Mouse (Mus musculus) CH12.LX (cell line): ENCODE measurements at regions not wholly inside any gene's neighbourhood (a gene's known extent, or its start where the extent isn't known, plus 50 kb on each side); places are given as distances from the start of the nearest gene placed in this dataset.

Source experiments
- DNase-seq: peaks from one replicate; pipeline ENCODE4 v3.0.0-alpha.2; 2013; ENCODE audit errors: extremely low read depth
- H3K27ac ChIP-seq: 2 replicates; pipeline ENCODE4 v1.5.1; 2012; ENCODE audit warnings: low read depth, mild to moderate bottlenecking, control low read depth, moderate library complexity; ENCODE audit not compliant: insufficient read depth
- H3K27me3 ChIP-seq: replicated peaks from 2 replicates; pipeline ENCODE3; 2012; ENCODE audit warnings: inconsistent platforms
- H3K36me3 ChIP-seq, 2 experiments: replicated peaks in 1 of 2; 2 replicates each; pipeline versions ENCODE3 to v1.6.1; 2012; ENCODE audit warnings: inconsistent platforms in 1 of 2, low read length in 1 of 2, mild to moderate bottlenecking in 1 of 2, mixed read lengths in 1 of 2, moderate library complexity in 1 of 2; ENCODE audit not compliant: control insufficient read depth in 1 of 2, insufficient read depth in 1 of 2
- H3K4me1 ChIP-seq, 2 experiments: 2 replicates each; pipeline ENCODE4 v1.6.1; 2012; ENCODE audit warnings: inconsistent platforms in 1 of 2, moderate library complexity in 1 of 2; ENCODE audit not compliant: insufficient read depth in 2 of 2, control insufficient read depth in 1 of 2
- H3K4me2 ChIP-seq: 2 replicates; pipeline ENCODE4 v1.6.1; 2012; ENCODE audit warnings: low read depth, mild to moderate bottlenecking, control low read depth; ENCODE audit not compliant: poor library complexity, insufficient read depth, severe bottlenecking
- H3K4me3 ChIP-seq, 3 experiments: fragments of 150-350 bp in 1 of 3; sonication (generic) in 1 of 3; replicated peaks in 1 of 3; 2 replicates each; pipeline versions ENCODE3 to v1.5.1; 2011 to 2012; ENCODE audit warnings: low read depth in 2 of 3, low read length in 2 of 3, mild to moderate bottlenecking in 2 of 3, moderate library complexity in 2 of 3, control low read depth in 1 of 3, improper control_type of control experiment in 1 of 3, inconsistent platforms in 1 of 3, mixed read lengths in 1 of 3; ENCODE audit not compliant: poor library complexity in 1 of 3
- H3K79me2 ChIP-seq: replicated peaks from 2 replicates; pipeline ENCODE4 v1.6.1; 2012; ENCODE audit warnings: mild to moderate bottlenecking, moderate library complexity; ENCODE audit not compliant: control insufficient read depth, poor library complexity, insufficient read depth, severe bottlenecking; ENCODE audit errors: extremely low read depth
- H3K9ac ChIP-seq: 2 replicates; pipeline ENCODE4 v1.6.1; 2012; ENCODE audit warnings: low read depth, mild to moderate bottlenecking, control low read depth, moderate library complexity; ENCODE audit not compliant: insufficient read depth
- H3K9me3 ChIP-seq: replicated peaks from 2 replicates; pipeline ENCODE3; 2012; ENCODE audit warnings: low read length, inconsistent platforms, mixed read lengths
- CHD2 ChIP-seq: IDR thresholded peaks from 2 replicates; pipeline ENCODE4 v1.6.1; 2011; ENCODE audit warnings: low read length, improper control_type of control experiment
- CTCF ChIP-seq, 2 experiments: IDR thresholded peaks in 1 of 2; conservative IDR thresholded peaks in 1 of 2; 2 replicates each; pipeline ENCODE4 v1.5.1; 2011 to 2012; ENCODE audit warnings: low read depth in 2 of 2, low read length in 2 of 2, improper control_type of control experiment in 1 of 2, inconsistent platforms in 1 of 2, mild to moderate bottlenecking in 1 of 2, moderate library complexity in 1 of 2
- EP300 ChIP-seq: IDR thresholded peaks from 2 replicates; pipeline ENCODE4 v1.6.1; 2011; ENCODE audit warnings: low read length, improper control_type of control experiment
- ETS1 ChIP-seq: conservative IDR thresholded peaks from 2 replicates; pipeline ENCODE4 v1.6.1; 2012; ENCODE audit warnings: low read depth, mild to moderate bottlenecking, inconsistent platforms, low read length, improper control_type of control experiment, moderate library complexity
- HCFC1 ChIP-seq: IDR thresholded peaks from 2 replicates; pipeline ENCODE4 v1.6.1; 2012; ENCODE audit warnings: low read depth, mild to moderate bottlenecking, inconsistent platforms, low read length, improper control_type of control experiment
- JUN ChIP-seq: IDR thresholded peaks from 2 replicates; pipeline ENCODE4 v1.6.1; 2011; ENCODE audit warnings: low read depth, mild to moderate bottlenecking, low read length, improper control_type of control experiment, moderate library complexity; ENCODE audit not compliant: insufficient read depth
- MAX ChIP-seq: IDR thresholded peaks from 2 replicates; pipeline ENCODE4 v1.6.1; 2011; ENCODE audit warnings: low read length, improper control_type of control experiment
- MAZ ChIP-seq: IDR thresholded peaks from 2 replicates; pipeline ENCODE4 v1.6.1; 2012; ENCODE audit warnings: low read depth, mild to moderate bottlenecking, inconsistent platforms, low read length, improper control_type of control experiment, moderate library complexity
- PAX5 ChIP-seq: IDR thresholded peaks from 2 replicates; pipeline ENCODE4 v1.6.1; 2012; ENCODE audit warnings: low read length, inconsistent platforms, mixed read lengths
- POLR2A ChIP-seq: IDR thresholded peaks from 2 replicates; pipeline ENCODE4 v1.6.1; 2011; ENCODE audit warnings: low read depth, mild to moderate bottlenecking, improper control_type of control experiment, low read length
- POLR2AphosphoS2 ChIP-seq: IDR thresholded peaks from 2 replicates; pipeline ENCODE4 v1.6.1; 2011; ENCODE audit warnings: low read depth, low read length, improper control_type of control experiment
- RAD21 ChIP-seq: IDR thresholded peaks from 2 replicates; pipeline ENCODE4 v1.6.1; 2011; ENCODE audit warnings: low read depth, mild to moderate bottlenecking, low read length, improper control_type of control experiment, moderate library complexity
- SMC3 ChIP-seq: IDR thresholded peaks from 2 replicates; pipeline ENCODE4 v1.6.1; 2011; ENCODE audit warnings: low read depth, low read length, improper control_type of control experiment
- TBP ChIP-seq: conservative IDR thresholded peaks from 2 replicates; pipeline ENCODE4 v1.6.1; 2011; ENCODE audit warnings: low read depth, low read length, improper control_type of control experiment
- TCF12 ChIP-seq: IDR thresholded peaks from 2 replicates; pipeline ENCODE4 v1.6.1; 2014; ENCODE audit warnings: low read depth, mild to moderate bottlenecking, inconsistent platforms, low read length, improper control_type of control experiment
- ZC3H11A ChIP-seq: IDR thresholded peaks from 2 replicates; pipeline ENCODE4 v1.6.1; 2012; ENCODE audit warnings: low read depth, mild to moderate bottlenecking, inconsistent platforms, low read length, improper control_type of control experiment
- ZMIZ1 ChIP-seq: IDR thresholded peaks from 2 replicates; pipeline ENCODE4 v1.6.1; 2012; ENCODE audit warnings: low read depth, mild to moderate bottlenecking, inconsistent platforms, low read length, improper control_type of control experiment
- ZNF384 ChIP-seq: IDR thresholded peaks from 2 replicates; pipeline ENCODE4 v1.6.1; 2012; ENCODE audit warnings: low read depth, low read length, improper control_type of control experiment, inconsistent platforms
- dilution Hi-C: fragments of 300-500 bp; cut with MboI; formaldehyde crosslinking; loops from 2 replicates; pipeline ENCODE4 v1.14.3; 2020; ENCODE audit warnings: low sequenced_read_pairs; ENCODE audit not compliant: extremely low pct_unique_long_range_greater_than_20kb, extremely low pct_ligation_motif_present
- in situ Hi-C: fragments of 300-500 bp; cut with MboI; formaldehyde crosslinking; loops from 3 replicates; pipeline ENCODE4 v1.14.3; 2019; ENCODE audit warnings: low sequenced_read_pairs, low pct_ligation_motif_present, low pct_unique_long_range_greater_than_20kb, mixed read lengths

DNA sequence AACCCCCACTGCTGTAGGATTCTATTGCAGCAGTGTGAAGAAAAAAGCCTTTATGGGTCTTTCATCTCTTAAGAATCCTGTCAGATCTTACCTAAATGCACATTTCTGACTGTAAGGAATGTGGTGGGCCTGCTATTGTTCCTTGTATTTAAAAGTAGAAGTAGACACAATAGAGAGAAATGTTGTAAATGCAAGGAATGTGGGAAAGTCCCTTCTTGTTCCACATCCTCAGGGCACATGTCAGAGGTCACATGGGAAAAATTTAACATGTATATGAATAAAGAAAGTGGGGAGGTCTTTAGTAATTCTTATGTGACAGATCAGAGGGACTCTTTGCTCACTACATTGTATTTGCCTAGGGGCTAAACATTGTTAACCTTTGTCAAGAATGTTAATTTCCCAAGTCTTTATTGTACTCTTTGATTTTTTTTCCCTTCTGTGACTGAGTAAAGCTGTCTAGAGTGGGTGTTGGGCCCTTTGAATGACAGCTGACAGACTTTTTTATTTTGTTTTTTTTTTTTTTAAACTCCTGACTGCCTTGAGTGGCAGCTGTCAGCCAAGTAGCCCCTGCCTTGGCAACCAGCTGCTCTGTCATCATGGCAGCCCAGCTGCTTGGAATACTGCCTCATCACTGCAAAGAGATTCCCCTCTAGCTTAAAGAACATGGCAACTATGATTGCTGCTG is 117.9 kb downstream of the Icos start:
- no peak for TF ChIP-seq HCFC1
- no peak for TF ChIP-seq PAX5
- TF ChIP-seq JUN = no peak
- no peak overlapping the region for H3K4me2 ChIP-seq

DNA sequence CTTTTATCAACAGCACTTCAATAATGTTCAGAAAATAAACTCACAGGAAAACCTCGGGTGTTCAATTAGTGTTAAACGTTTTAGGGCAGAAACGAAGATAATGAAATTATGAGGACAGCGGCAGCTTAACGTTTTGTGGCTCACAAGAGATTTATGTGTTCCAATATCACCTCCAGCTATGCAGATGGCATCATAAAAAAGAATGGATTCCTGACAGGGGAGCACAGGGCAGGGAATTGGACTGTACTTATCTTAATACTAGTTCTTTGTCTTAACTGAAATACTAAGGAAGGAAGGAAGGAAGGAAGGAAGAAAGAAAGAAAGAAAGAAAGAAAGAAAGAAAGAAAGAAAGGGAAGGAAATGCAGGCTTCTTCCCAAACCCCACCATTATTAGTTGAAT is 121.6 kb downstream of the Icos start:
- no peaks in the 10 kb centered on the region for H3K79me2 ChIP-seq
- DNase-seq = no peak
- H3K9me3 ChIP-seq = no peaks in the 10 kb centered on the region
- no peak overlapping the region for H3K4me2 ChIP-seq
- dilution Hi-C loops (no loop called here), in situ Hi-C loops (no loop called here)
- peaks cover 0 to 11% of the 10 kb centered on the region in 2 experiments; a peak in 2 of 4 replicates for H3K4me1 ChIP-seq
- no peaks in the 10 kb centered on the region for H3K36me3 ChIP-seq
- H3K4me3 ChIP-seq = no peak overlapping the region
- no peak overlapping the region for H3K9ac ChIP-seq
- H3K27me3 ChIP-seq = no peaks in the 10 kb centered on the region
- no peak overlapping the region for H3K27ac ChIP-seq
- TF ChIP-seq ZNF384 (no peak), POLR2A (no peak), CHD2 (no peak)

More for the DNA sequence above, 117.9 kb downstream of the Icos start:
- no peak for DNase-seq
- H3K27me3 ChIP-seq = no peaks in the 10 kb centered on the region
- in situ Hi-C loops (no loop called here), dilution Hi-C loops (no loop called here)
- no peaks in the 10 kb centered on the region for H3K79me2 ChIP-seq
- H3K27ac ChIP-seq = no peak overlapping the region
- H3K9ac ChIP-seq = no peak overlapping the region
- H3K4me3 ChIP-seq = no peak overlapping the region
- H3K36me3 ChIP-seq = no peaks in the 10 kb centered on the region
- H3K9me3 ChIP-seq = no peaks in the 10 kb centered on the region
- peaks cover 0 to 7% of the 10 kb centered on the region in 2 experiments; a peak in 1 of 4 replicates for H3K4me1 ChIP-seq

DNA sequence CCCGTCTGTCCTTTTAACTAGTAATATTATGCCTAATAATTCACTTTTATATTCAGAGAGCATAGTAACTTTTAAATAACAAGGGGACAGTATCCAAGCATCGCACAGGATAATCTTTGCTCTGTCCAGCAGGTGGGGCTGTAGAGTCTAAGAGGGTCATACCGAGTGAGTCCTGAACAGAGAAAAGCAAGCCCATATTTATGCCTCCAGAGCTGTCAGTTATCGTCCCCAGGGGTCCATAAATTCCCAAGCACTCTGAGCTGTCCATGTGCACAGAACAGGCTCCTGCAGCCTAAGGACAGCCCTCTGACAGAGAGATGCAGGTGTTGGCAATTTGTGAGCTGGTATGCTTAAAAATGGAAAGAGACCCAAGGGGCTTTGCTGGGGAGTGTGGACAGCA is 124.0 kb downstream of the Icos start:
- in situ Hi-C loops = no loop called here
- H3K9ac ChIP-seq = no peak overlapping the region
- H3K27me3 ChIP-seq = no peaks in the 10 kb centered on the region
- no peak overlapping the region for H3K4me3 ChIP-seq
- TF ChIP-seq ETS1 (no peak), ZMIZ1 (no peak), TBP (no peak), CTCF (conservative IDR thresholded peaks at IDR 0.05 in 1 of 2, IDR thresholded peaks at IDR 0.05 in 1 of 2; ENCODE audit: low read depth in 2 of 2, low read length in 2 of 2) (peak; percentile 56 to 64), TCF12 (no peak), POLR2AphosphoS2 (no peak), RAD21 (peak; percentile 46), SMC3 (peak; percentile 52), MAZ (no peak), EP300 (no peak), MAX (no peak), ZC3H11A (no peak)
- no peaks in the 10 kb centered on the region for H3K9me3 ChIP-seq
- peaks cover 0 to 5% of the 10 kb centered on the region in 2 experiments; a peak in 2 of 4 replicates for H3K4me1 ChIP-seq
- no peak overlapping the region for H3K27ac ChIP-seq
- H3K4me2 ChIP-seq = peak overlapping the region; percentile 12; the same call in 1 of the 2 replicates
- DNase-seq = peak; percentile 60
- H3K36me3 ChIP-seq = no peaks in the 10 kb centered on the region
- H3K79me2 ChIP-seq = no peaks in the 10 kb centered on the region
- dilution Hi-C loops = no loop called here
